Mouse (Mus musculus) frontal cortex, adult 2 months (tissue): Measurements from ENCODE around the gene Hecw2. TPM values are rescaled to one million over a fixed set of nuclear protein-coding genes. Genes with fewer than 3 reads are reported as not detected.

Experiments
- DNase-seq, 2 experiments: peaks; one replicate each; pipeline ENCODE4 v3.0.0; 2022; ENCODE audit warnings: low spot score in 1 of 2; ENCODE audit errors: extremely low spot score in 1 of 2
- polyA plus RNA-seq: library from polyadenylated mRNA; depleted of rRNA; stranded (reverse); fragments of >200 nt; gene quantifications from 2 replicates; pipeline ENCODE4 v1.2.3, GENCODE M21; 2012

The Hecw2 gene
- polyA plus RNA-seq, 1 experiment, result 8.3 TPM

DNA sequence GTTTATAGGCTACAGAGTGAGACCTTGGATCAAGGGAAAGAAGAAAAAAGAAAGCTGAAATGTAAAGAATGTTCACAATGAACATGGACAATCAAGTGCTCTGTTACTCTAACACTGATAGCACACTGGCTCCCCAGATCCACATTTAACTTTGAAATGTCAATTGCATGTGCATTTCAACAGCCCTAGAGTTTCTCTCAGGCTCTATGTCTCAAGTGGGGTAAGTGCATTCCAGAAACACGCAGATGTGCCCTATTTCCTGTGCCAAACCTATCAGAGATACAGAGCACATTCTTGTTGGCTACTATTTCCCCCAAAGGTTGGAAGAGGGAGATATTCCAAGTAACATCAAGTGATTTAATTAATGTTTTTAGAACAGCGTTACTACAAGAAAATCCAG is 192.9 kb downstream of the Hecw2 start:
- DNase-seq, result no peak

DNA sequence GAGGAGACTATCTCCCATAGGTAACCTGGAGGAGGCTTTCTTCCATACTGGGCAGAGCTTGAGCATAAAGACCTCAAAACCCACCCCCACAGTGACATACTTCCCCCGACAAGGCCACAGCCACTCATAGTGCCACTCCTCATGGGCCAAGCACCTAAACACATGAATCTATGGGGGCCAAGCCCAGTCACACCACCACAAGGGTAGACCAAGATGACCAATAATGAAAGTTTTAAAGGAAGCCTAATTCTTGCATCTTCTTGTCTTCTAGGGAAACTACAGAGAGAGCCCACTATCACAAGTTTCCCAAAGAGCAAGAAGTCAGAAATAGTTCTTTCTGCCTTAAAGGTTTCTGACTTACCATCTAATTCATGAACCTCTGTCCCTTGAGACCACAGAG is 197.7 kb downstream of the Hecw2 start:
- DNase-seq, result no peak

DNA sequence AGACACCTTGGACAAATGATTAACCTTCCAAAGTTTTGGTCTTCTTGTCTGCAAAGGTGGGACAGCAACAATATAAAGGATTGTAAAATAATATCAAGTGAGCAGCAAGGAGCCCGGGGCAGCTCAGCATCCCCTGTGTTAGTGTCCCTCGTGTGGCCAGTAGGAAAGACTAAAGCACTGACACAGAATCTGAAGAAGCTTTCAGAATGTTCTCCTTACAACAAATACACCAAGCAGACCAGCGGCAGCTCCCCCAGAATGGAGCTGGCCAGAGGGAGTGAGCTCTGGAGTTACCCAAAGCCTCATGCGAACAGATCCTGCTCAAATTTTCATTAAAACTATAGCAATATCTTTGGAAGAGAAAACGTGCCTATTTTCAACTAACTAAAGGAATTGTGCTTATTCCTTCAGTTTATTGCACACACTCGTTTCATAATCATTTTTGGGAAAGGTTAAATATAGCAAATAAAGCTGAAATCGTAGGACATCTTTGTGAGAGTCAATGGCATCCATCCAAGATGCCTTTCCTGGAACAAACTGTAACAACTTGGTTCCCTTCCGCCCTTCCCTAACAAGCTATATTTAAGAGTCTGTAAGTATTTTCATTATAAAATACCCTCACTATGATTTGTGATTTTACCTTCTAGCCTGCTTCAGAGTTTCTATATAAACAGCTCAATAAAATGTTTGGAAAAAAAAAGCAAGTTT is 208.6 kb downstream of the Hecw2 start:
- DNase-seq, result peak in 1 of 2 experiments; percentile 24

DNA sequence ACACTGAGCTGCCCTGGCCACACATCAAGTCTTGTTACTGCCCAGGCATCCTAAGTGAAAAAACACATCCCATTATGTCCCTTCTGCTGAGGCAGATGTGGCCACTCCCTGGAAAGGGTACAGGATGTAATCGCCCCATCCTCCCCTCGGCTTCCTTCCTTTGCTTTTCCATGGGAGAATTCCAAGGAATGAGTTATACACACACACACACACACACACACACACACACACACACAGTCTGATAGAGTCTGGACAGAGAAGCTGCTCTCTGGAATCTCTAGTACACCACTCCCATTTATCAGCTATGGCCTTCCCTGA is 216.5 kb downstream of the Hecw2 start:
- no peak for DNase-seq

DNA sequence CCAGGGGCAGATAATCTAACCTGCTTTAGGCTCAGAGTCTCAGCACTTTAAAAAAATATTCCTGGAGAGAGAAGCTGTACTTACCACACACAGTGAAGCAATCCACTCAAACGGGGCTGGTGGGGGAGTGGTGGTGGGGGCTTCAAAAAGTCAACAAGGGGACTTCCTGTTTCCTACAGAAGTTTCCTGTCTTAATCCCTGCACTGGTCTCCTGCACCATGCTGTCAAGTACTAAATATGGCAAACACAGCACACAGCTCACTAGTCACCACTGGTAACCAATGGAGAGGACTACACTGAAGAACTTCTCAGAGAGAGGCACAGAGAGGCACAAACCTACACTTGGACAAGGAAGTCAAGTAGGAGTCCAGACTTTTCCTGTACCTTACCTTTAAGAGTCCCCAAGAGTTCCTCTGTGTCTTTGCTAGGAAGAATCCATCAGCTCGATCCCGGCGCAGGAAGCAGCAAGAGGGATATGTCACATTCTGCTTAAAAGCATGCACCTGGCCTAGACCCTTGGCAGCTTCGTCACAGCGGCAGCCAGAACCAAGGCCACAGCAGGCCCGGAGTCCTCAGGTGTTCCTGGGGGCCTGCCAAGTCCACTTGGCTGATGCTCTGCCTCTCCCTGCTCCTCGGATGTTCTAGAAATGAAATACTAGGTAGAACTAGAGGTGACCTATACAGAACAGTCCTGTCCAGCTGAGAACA is 217.0 kb downstream of the Hecw2 start:
- no peak for DNase-seq

DNA sequence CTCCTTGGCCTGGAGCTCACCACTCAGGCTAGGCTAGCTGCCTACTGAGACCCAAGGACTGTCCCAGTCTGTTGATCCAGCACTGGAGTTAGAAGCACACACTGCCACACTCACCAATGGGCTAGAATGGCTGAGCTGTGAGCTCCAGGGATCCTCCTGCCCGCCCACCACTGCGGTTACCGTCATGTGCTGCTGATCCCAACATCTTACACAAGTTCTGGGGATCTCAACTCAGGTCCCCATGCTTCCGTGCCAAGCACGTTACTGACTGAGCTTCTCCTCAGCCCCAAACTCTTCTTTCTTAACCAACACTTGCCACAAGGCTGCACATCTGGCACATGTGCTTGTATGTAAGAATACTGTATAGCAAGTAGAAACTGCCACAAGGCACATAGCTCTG is 218.2 kb downstream of the Hecw2 start:
- no peak for DNase-seq

DNA sequence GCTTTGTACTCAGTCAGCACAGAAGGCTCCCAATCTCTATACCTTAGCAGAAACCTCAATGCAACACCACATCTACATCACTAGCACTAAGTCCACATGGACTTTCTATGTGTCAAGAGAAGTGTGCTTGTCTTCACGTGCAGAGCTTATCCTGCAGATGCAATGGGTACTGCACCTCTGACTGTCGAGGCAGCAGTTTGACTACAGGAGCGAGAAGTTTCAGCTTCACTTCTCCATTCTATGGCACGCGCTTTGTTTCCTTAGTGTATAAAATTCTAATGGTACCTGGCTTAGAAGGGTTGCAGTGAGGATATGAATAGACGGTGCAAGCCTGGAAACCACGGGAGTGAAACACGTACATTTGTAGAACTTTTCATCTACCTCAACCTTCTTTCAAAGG is 218.9 kb downstream of the Hecw2 start:
- no peak for DNase-seq

DNA sequence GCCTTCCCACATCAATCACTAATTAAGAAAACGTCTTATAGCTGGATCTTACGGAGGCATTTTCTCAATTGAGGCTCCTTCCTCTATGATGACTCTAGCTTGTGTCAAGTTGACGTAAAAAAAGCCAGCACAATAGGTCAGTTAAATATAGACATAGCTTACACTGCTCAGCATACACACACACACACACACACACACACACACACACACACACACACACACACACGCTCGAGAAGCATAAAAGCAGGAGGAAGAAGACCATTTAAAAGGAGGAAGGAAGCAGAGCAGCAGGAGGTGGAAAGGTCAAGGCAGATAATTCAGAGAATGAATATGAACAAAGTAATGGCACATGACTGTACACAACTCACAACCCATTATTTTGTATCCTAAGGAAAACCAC is 220.0 kb downstream of the Hecw2 start:
- no peak for DNase-seq

DNA sequence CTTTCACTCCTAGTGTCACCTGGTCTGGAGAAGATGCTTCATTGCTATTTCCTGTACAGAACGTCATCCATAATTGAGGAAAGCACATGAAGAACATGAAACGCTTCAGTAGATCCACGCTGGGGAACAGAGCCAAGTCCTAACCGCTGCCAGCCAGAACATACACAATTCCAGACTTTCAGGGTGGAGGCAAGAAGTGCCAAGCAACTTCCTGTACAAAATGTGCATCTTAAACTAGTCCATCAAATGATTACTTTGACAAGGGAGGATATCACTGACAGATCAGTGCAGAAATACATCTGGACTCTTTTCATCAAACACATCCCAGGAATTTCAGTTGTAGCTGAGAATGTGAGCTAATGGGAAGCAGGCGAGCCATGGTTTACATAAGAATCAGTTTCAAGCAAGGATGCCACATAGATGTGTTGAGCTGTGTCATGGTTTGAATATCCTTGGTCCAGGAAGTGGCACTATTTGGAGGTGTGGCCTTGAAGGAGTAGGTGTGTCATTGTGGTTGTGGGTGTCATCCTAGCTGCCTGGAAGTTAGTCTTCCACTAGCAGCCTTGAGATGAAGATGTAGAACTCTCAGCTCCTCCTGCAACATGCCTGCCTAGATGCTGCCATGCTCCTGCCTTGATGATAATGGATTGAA is 224.5 kb downstream of the Hecw2 start:
- peak in 1 of 2 experiments; percentile 40 for DNase-seq

DNA sequence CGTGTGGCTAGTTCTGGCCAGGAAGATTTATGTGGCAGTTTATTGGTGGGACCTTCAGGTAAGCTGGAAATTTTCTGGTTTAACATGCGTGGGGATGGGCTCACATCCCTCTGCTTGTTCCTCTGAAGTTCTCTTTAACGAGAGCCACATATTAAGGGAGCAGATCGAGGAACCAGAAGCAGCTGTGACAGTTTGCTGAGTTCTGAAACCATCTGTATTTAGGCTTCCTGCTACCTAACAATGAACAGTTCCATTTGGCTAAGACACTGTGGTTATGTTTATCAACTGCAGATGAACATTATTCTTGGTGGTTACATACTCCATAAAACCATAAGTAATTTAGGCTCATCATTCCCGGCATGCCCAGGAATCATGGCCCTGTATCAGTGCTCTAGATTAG is 242.6 kb downstream of the Hecw2 start:
- DNase-seq, result no peak

DNA sequence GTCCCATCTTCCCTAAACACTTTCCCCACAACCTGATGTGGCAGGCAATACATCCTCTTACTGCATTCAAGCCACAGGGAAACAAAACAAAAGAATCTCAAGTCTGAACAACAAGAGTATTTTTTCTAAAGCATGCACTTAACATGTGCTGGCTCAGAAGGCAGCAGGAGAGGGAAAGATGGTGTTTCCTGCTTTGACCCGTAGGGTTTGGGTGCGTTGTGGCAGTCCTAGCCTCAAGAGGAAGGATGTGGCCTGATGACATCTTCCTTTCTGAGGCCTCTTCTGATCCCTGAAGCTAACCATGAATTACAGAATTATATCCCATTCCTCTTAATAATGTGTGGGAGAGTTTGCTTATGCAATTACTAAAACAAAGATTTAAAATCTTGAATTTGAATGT is 249.2 kb downstream of the Hecw2 start:
- DNase-seq, result no peak

DNA sequence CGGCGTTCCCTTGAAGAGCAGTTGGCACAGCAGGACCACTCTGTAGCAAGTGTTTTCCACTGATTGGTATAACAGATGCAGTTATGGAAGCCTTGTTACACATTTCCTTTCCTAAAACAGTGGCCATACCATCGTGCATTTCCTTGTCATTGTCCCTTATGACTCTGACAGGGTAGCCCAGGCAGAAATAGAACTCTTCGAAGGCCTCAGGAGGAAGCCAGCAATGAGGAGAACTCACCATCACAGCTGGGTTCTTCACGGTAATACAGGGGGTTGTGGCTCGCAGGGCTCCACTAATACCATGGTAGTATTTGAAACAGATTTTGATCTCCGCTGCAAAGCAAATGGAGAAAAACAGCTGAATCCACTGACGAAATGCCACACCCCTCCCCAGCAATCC is 252.5 kb downstream of the Hecw2 start:
- DNase-seq, result no peak

DNA sequence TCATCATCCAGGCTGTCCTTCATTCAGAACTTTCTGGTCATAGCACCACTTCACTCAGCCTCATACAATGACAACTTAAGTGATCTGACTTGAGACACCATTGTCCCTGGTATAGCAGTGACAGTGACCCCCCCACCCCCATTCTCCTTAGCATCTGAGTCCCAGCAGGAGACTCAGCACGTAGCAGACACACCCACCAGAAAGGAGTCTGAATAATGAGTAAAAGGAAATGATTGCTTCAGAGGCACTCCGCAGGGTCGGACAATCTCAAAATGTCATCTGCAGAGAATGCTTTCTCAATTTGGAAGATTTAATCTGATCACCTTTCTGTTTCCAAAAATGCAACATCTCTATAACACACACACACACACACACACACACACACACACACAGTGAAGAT is 253.4 kb downstream of the Hecw2 start:
- DNase-seq, result no peak

DNA sequence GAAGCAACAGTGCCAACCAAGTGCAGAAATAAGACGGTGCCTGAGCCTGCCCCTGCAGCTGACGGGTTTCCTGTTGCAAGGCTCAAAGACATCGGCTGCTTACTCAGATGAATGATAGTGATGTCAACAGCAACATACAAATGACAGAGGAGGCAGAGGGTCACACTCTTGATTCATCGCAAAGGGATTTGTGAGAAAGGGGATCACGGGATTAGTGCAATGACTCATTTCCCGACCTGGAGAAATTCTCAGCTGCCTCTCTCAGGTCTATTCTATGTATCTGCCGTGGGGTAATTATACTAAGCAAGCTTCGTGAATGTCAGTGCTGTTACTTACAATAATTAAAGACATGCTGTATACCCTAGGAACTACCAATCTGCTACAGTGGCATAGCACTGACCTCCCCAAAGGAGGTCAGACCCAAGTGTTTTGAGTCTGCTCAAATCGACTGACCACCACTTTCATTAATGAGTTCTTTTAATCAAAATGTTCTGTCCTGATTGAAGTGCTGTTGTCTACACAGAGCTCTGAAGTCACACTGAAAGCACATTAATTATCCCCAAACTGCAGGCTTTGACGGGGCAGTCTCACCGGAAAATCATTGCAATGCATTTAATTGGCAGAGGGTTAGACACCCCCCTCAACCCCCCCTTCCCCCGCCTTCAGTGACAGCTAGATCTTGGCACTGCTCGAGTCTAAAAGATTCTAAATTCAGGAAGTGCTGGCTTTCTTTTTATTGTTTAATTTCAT is 254.5 kb downstream of the Hecw2 start:
- peak in 1 of 2 experiments; percentile 37 for DNase-seq

DNA sequence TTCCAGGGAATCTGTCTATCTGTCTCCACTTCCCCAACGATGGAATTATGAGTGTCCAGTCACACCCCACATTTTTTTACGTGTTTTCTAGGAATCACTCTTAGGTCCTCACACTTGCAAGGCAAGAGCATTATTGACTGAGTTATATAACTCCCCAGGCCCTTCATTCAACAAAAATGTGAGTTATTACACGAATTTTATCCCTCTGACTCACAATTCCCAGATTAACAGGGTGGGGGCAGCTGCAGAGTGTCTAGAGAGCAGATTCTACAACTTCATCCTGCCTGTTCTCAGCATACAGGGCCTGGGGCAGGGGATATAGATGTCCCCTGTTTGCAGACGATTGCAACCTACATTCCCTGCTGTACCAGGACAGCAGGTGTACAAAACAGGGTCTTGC is 255.7 kb downstream of the Hecw2 start:
- no peak for DNase-seq

DNA sequence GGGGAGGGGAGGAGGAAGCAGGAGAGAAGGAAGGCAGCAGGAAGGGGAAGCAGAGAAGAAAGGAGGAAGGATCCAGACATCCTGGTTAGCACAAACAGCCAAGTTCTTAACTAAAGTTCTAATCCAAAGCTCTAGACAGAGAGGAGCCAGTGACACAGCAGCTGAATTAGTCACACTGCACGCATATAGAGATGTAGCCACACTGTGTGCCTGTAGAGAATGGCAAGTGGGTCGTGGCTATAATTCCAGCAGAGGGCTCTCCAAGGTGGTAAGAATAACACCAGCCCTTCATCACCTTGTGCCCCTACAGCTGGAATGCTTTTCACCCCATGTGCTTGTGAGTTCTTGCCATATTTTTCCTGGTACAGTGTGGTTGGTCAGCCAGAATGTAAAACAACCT is 261.7 kb downstream of the Hecw2 start:
- no peak for DNase-seq

DNA sequence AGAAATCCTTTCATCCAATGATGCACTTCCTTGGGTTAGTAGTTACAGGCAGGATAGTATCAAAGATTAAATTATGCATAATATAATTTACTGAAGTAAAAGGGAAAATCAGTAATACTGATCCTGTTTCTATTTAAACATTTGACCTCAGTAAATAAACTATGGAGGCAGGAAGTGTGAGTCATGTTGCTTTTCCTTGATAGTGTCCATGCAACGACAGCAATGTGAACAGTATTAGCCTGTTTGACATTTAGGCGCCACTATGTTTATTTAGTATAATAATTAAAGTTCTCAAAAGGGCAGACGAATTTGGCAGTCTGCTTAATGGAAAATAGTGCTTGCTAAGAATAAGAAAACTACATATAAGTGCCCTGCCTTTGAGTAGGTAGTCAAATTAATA is 263.7 kb downstream of the Hecw2 start:
- DNase-seq, result no peak

DNA sequence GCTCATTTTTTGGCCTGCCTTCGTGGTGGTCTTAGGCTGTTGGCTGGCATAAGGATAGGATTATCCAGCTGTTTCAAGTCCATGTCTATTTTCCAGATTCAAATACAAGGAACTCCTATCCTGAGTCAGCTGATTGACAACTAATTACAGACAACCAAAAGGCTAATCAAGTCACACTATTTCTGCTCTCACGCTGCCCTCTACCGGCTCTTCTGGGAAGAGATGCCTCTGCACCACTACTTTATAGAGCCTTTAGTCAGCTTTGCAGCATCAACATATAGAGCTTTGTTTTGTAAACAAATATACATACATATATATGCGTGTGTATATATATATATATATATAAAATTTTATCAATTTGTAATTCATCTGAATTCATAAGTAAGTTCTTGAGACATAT is 267.4 kb downstream of the Hecw2 start:
- peak in 1 of 2 experiments; percentile 56 for DNase-seq

DNA sequence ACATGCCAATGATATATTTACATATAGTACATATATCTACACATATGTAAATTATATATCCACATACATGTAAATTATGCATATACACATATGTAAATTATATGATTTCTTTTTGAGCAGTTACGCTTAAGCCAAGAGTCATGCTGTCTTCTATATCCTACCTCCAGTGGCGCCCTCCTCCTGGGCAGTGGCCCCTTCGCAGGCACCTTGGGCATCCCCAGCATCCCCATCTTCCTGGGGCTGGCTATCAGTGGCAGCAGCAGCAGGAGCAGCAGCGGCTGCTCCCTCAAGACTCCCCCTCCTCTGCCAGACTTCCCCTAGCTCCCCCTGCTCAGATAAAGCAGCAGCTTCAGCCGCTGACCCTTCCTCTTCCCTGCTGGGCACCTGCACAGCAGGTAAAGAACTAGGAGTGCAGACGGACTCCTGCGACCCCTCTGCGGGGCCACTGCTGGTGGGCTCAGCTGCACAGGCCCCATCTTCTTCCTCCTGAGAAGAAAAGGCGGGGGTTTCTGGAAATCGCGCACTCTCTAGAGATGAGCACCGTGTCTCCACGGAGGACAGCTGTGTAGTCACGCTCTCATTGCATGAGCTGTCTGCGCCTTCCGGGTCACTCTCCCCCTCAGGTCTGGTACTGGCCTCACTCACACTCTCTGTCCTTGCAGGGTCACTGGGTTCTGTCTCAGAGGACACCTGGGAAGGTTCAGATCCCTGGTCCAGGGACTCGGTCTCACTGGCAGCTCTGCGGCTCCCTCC is 269.6 kb downstream of the Hecw2 start:
- DNase-seq, result no peak

DNA sequence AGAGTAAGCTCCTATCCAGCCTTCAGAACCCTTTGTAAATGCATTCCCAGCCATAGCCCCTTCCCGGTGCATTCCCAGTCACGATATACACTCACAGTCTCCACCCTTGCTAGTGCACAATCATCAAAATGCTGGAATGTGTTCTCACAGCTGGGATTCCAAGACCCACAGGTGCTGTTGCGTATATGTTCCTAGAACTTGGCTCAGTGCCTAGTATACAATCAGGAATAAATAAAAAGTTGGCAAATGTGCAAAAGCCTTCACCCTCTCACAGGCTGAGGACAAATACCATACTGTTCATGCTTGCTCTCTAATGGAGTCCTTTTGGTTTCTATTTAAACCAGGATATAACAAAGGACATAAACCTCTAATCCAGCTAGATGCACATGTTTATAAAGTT is 283.1 kb downstream of the Hecw2 start:
- DNase-seq, result no peak

DNA sequence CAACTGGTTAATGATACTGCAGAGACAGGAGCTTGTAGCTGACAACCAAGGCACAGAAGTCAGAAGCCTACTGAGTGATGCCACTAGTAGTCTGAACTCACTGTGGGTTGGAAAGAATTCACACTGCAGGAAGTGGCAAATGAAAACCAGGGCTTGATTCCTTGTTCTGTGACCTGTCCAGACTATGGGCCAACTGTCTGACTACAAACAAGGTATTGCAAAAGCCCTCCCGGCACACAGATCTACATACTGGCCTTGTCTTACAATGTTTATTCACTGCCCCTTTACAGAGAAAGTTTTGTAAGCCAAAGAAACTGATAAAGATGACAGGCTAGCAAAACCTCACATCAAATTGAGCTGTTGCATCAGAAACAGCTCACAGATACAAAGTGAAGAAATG is 284.7 kb downstream of the Hecw2 start:
- no peak for DNase-seq
